Mouse (Mus musculus) liver, embryonic 14.5 days (tissue): Measurements from ENCODE around the gene Gm44596.

Experiments used
- CTCF ChIP-seq: IDR thresholded peaks from 2 replicates; pipeline ENCODE4 v1.5.1; 2016; ENCODE audit warnings: antibody characterized with exemption, low read depth, control low read depth
- EP300 ChIP-seq: IDR thresholded peaks from 2 replicates; pipeline ENCODE4 v1.6.1; 2016; ENCODE audit warnings: antibody characterized with exemption, low read depth

DNA sequence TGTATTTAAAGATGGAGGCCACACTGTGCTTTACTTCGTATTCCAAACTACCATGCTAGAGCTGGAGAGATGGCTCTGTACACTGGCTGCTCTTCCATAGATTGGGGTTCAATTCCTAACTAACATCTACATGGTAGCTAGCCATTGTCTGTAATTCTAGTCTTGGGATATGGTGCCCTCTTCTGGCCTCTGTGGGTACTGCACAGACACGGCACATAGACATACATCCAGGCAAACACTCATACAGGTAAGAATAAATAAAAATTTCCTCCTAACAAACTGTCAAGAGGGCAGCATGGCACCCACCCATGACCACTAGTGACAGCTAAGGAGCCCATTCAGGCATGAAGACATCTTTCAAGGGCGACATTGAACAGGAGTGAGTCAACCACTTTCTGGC lies 35.8 kb downstream of the Gm44596 start:
- TF ChIP-seq CTCF: peak; percentile 90
- no peak for TF ChIP-seq EP300
